Mouse (Mus musculus) midbrain, embryonic 11.5 days (tissue): Measurements from ENCODE around the gene Veph1. TPM values are rescaled to one million over a fixed set of nuclear protein-coding genes. Genes with fewer than 3 reads are reported as not detected.

ENCODE experiments used
- ATAC-seq: fragments of 200-750 bp; cut with Nextera tagmentation; 2 replicates; pipeline ENCODE4 v1.8.0; 2017; ENCODE audit warnings: moderate TSS enrichment, moderate library complexity; ENCODE audit not compliant: low FRiP score
- DNase-seq: peaks from one replicate; pipeline ENCODE4 v3.0.0; 2015; ENCODE audit warnings: low spot score; ENCODE audit errors: missing footprints
- H3K27ac ChIP-seq: fragments of 300-500 bp; sonication (generic); 2 replicates; pipeline ENCODE4 v1.5.1; 2014; ENCODE audit warnings: low read depth, low read length
- H3K27me3 ChIP-seq: fragments of 300-500 bp; sonication (generic); 2 replicates; pipeline ENCODE4 v1.6.1; 2014; ENCODE audit warnings: mild to moderate bottlenecking, low read length, moderate library complexity, mixed read lengths; ENCODE audit not compliant: control insufficient read depth, insufficient read depth
- H3K36me3 ChIP-seq: fragments of 300-500 bp; sonication (generic); 2 replicates; pipeline ENCODE4 v1.6.1; 2014; ENCODE audit warnings: mild to moderate bottlenecking, low read length, moderate library complexity, mixed read lengths; ENCODE audit not compliant: control insufficient read depth, insufficient read depth
- H3K4me1 ChIP-seq: fragments of 300-500 bp; sonication (generic); 2 replicates; pipeline ENCODE4 v1.6.1; 2014; ENCODE audit warnings: low read length; ENCODE audit not compliant: control insufficient read depth, insufficient read depth
- H3K4me2 ChIP-seq: fragments of 300-500 bp; sonication (generic); 2 replicates; pipeline ENCODE4 v1.6.1; 2014; ENCODE audit warnings: mild to moderate bottlenecking, moderate library complexity
- H3K4me3 ChIP-seq: fragments of 300-500 bp; sonication (generic); 2 replicates; pipeline ENCODE4 v1.5.1; 2014; ENCODE audit warnings: low read depth, low read length
- H3K9ac ChIP-seq: fragments of 300-500 bp; sonication (generic); 2 replicates; pipeline ENCODE4 v1.6.1; 2014; ENCODE audit warnings: low read length
- H3K9me3 ChIP-seq: fragments of 300-500 bp; sonication (generic); 2 replicates; pipeline ENCODE4 v1.6.1; 2016; ENCODE audit warnings: low read length; ENCODE audit not compliant: control insufficient read depth
- WGBS: fragments of 180-500 bp; shearing (Covaris S2); extraction: QIAGEN DNeasy Blood & Tissue Kit; methylation state at CpG from one replicate; pipeline ENCODE4 v1.1.7; 2014; 5-methylcytosine and 5-hydroxymethylcytosine counted together
- polyA plus RNA-seq: library from polyadenylated mRNA; unstranded; fragments of >200 nt; fragmentation: Nextera tagmentation; extraction: Ambion mirVana; gene quantifications from 2 replicates; pipeline ENCODE4 v1.2.1, GENCODE M21; 2014

Gene Veph1
- polyA plus RNA-seq, 1 experiment from 2014 or later, result 16.1 TPM

DNA sequence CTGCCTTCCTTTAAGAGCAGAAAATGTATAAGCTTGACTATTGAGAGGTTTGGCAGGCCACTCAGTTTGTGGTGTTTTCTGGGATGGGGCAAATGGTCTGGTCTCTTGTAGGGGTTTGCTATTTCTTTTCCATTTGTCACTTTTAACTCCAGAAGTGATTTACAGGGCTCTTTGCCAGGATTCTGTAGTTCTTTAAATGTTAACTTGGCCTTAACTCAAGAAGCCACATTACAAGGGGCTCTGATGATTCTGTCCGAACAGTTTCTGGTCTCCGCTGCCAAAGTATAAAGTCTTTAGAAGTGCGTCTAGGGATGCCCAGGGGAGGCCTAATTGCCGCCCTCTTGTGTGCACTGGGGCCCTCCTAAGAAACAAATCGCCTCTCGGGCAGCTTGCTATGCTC, 134.0 kb downstream of the Veph1 start:
- no peaks in the 10 kb centered on the region for H3K36me3 ChIP-seq
- no peak overlapping the region for H3K9ac ChIP-seq
- WGBS, result 85% methylated on average over 6 of the region's 6 CpGs
- H3K9me3 ChIP-seq, result no peaks in the 10 kb centered on the region
- H3K4me1 ChIP-seq, result no peaks in the 10 kb centered on the region
- no peak overlapping the region for H3K4me3 ChIP-seq
- DNase-seq (no peak), ATAC-seq (no peak)
- H3K27me3 ChIP-seq, result no peaks in the 10 kb centered on the region
- H3K4me2 ChIP-seq, result no peak overlapping the region
- H3K27ac ChIP-seq, result no peak overlapping the region

DNA sequence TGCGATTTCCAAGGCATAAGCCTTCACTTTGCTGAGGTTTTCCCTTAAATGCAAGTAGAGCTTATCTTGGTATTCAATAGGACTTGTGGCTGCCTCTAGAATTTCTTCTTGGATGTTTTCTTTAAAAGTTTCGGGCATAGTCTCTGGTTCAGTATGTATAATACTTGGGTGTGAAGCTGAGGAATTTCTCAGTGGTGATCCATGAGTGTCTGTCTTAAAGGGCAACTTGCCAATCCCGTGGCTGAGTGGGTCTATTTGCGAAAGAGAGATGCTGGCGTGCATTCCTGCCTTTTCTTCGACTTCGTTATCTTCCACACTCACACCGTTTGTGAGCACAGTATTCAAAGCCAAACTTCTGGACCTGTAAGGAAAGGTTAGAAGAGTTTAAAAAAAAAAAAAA, 138.7 kb downstream of the Veph1 start:
- Histone ChIP-seq H3K27me3 (no peaks in the 10 kb centered on the region), H3K27ac (no peak overlapping the region), H3K4me3 (no peak overlapping the region), H3K9me3 (no peaks in the 10 kb centered on the region), H3K36me3 (no peaks in the 10 kb centered on the region), H3K4me1 (no peaks in the 10 kb centered on the region), H3K4me2 (no peak overlapping the region), H3K9ac (no peak overlapping the region)
- no peak for ATAC-seq
- 87% methylated on average over 8 of the region's 8 CpGs for WGBS
- DNase-seq, result no peak

DNA sequence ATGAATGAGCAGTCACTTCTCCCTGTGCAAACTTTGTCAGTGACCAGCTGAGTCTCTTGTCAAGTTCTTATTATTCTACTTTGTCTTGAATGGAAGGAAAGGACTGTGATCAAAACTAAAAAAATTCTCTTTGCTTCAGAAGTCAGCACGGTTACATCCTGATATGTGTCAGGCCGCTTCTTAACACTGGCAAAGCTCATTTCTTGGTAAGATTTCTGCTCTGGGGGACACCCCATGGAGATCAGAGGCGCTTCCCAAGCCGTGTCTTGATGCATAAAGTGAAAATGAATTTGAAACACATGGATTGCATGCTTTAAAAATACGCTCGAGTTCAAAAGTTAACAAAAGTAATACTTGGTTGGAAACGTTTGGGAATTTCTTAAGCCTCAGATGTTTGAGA, 159.0 kb downstream of the Veph1 start:
- no peak for DNase-seq
- H3K4me1 ChIP-seq, result 0 out of 2 replicates have a peak, but pooled peaks cover 4% of the 10 kb centered on the region
- no peak overlapping the region for H3K4me3 ChIP-seq
- no peaks in the 10 kb centered on the region for H3K9me3 ChIP-seq
- no peaks in the 10 kb centered on the region for H3K27me3 ChIP-seq
- ATAC-seq, result no peak
- H3K4me2 ChIP-seq, result no peak overlapping the region
- no peak overlapping the region for H3K27ac ChIP-seq
- H3K9ac ChIP-seq, result no peak overlapping the region
- no peaks in the 10 kb centered on the region for H3K36me3 ChIP-seq
- WGBS, result 70% methylated on average over 7 of the region's 7 CpGs

DNA sequence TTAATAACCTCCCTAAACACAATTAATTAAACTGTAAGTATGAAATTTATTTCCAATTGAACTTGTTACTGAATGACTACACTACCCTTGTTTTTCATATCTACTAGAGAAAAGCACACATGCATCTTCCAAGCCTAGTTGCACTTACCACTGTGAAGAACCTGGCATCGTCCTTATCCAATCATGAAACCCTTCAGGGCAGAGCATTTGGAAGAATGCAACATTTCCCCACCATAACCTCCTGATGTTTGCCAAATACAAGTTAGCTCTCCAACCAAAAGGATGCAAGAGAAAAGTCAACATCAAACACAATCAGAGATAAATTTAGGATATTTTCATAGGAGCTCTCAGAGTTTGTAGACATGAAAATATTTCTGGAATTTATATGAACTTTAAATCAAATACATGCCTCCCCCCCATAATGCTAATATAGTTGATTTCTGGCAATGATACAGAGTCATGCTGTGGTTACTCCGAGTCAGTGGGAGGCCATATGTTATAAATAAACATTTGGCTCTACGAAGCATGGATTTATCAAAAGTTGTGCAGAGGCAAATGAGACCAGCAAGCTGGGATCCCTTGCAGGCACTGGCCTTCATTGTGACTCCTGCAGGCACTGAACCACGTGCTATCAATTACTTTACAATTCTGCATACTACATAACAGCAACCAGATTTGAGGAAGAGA, 165.2 kb downstream of the Veph1 start:
- Histone ChIP-seq H3K27ac (no peak overlapping the region), H3K9me3 (no peaks in the 10 kb centered on the region), H3K9ac (no peak overlapping the region), H3K36me3 (no peaks in the 10 kb centered on the region), H3K27me3 (no peaks in the 10 kb centered on the region), H3K4me1 (0 out of 2 replicates have a peak, but pooled peaks cover 4% of the 10 kb centered on the region), H3K4me3 (no peak overlapping the region), H3K4me2 (no peak overlapping the region)
- DNase-seq, result no peak
- 69% methylated on average over 4 of the region's 4 CpGs for WGBS
- ATAC-seq, result no peak

DNA sequence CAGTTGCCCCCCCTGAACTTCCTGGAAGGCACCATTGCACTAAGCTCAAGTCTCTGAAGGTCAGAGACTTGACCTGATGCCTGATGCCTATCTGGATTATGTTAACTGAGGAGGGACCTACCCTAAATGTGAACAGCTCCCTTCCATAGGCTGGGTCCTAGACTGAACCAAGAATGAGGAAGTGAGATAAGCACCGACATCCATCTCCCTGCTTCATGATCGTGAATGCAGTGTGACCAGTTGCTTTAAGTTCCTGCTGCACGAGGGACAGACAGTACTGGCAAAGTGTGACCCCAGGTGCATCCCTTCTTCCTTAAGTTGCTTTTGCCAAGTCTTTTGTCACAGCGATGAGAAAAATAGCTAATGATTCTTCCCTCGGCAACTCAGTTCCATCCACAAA, 166.9 kb downstream of the Veph1 start:
- ATAC-seq (no peak), DNase-seq (no peak)
- no peaks in the 10 kb centered on the region for H3K27me3 ChIP-seq
- H3K4me3 ChIP-seq, result no peak overlapping the region
- H3K27ac ChIP-seq, result no peak overlapping the region
- no peak overlapping the region for H3K4me2 ChIP-seq
- WGBS, result 83% methylated on average over 5 of the region's 5 CpGs
- H3K9me3 ChIP-seq, result no peaks in the 10 kb centered on the region
- no peaks in the 10 kb centered on the region for H3K4me1 ChIP-seq
- no peaks in the 10 kb centered on the region for H3K36me3 ChIP-seq
- no peak overlapping the region for H3K9ac ChIP-seq

DNA sequence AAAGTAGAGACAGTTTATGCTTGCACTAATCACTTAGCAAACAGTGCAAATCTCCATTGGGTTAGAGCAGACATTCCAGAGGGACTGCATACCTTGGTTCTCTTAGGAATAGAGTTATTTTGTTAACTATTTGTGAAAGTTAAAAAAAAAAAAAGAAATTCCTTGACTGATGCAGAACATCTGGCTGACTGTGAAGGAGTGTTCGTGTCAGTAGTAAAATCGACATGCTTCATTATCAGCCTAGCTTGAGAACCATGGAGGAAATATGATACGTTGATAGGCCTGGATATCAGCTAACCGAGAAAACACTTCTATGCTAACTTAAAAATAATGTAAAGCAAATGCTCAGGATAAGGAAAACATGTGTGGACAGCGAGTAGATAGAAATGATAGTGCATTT, 191.1 kb downstream of the Veph1 start:
- H3K4me1 ChIP-seq, result no peaks in the 10 kb centered on the region
- no peaks in the 10 kb centered on the region for H3K27me3 ChIP-seq
- H3K27ac ChIP-seq, result no peak overlapping the region
- H3K36me3 ChIP-seq, result no peaks in the 10 kb centered on the region
- no peak overlapping the region for H3K9ac ChIP-seq
- WGBS, result 73% methylated on average over 5 of the region's 5 CpGs
- no peak for DNase-seq
- no peaks in the 10 kb centered on the region for H3K9me3 ChIP-seq
- no peak overlapping the region for H3K4me3 ChIP-seq
- H3K4me2 ChIP-seq, result no peak overlapping the region
- no peak for ATAC-seq

DNA sequence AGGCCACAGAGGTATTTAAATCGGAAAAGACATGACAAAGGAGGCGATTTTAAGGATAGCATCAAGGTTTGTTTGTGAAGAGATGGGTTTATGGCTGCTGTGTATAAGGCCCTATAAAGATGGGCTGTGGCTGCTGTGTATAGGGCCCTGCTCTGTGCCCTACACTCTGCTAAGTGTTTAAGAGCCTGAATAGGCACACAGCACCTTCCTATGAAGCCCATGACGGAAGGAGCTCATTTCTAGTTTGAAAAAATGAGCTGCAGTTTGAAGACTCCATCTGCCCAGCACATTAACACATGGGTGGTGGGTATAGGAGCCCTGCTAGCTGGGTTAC, 194.1 kb downstream of the Veph1 start:
- Histone ChIP-seq H3K27ac (peak overlapping the region; percentile 50), H3K4me2 (no peak overlapping the region), H3K27me3 (no peaks in the 10 kb centered on the region), H3K9me3 (no peaks in the 10 kb centered on the region), H3K4me1 (no peaks in the 10 kb centered on the region), H3K4me3 (no peak overlapping the region), H3K9ac (no peak overlapping the region), H3K36me3 (no peaks in the 10 kb centered on the region)
- 82% methylated on average over 3 of the region's 3 CpGs for WGBS
- DNase-seq (no peak), ATAC-seq (peak; percentile 30; the same call in 1 of the 2 replicates)

DNA sequence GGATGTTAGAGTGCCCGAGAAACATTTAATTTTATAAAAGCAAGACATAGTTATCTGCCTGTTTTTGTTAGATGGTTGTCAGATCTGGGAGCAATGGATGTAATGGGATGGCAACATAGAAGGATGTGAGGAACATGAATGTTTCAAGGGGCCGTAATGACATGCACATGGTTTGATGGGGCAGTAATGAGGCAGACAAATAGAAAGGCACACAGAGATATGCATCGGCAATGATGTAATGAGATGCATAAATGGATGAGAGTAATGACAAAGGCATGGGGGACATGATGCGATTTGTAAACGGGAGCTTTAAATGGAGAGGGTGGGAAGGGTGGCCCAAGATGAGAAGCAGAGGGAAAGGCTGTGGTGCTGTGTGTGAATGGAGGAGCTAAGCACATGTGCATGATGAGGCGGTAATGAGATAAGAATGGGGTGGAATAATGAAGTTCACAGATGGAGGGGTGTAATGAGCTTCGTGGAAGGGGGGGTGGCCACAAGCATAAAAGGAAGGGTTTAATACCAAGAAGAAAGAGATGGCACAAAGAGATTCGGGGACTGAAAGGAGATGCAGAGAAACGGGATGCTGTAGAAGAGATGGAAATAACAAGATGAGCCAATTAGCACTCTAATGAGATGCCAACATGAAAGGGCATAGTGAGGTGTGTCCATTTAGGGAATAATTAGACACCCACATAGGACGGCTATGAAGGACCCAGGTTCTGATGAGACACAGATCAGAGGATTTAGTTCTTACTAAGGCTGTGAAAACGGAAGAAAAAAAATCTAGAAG, 194.6 kb downstream of the Veph1 start:
- Histone ChIP-seq H3K27ac (peak overlapping the region; percentile 50), H3K4me1 (no peaks in the 10 kb centered on the region), H3K27me3 (no peaks in the 10 kb centered on the region), H3K4me2 (no peak overlapping the region), H3K4me3 (no peak overlapping the region), H3K9me3 (no peaks in the 10 kb centered on the region), H3K9ac (no peak overlapping the region), H3K36me3 (no peaks in the 10 kb centered on the region)
- 66% methylated on average over 11 of the region's 11 CpGs for WGBS
- peak; percentile 90 for ATAC-seq
- DNase-seq, result no peak

DNA sequence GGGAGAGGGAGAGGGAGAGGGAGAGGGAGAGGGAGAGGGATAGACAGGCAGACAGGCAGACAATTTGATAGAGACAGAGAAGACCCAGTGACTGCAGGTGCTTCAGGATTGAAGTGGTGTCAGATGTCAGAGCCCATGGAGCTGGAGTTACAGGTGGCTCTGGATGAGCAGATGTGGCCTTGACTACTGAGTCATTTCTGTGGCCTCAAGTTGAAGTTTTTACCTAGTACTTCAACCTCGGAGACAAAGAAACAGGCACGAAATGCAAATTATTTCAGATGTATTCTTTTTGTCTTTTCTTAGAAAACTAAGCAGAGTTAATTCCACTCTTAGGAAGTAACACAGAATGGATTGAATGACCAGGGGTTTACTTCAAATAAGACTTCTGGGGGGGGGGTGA, 195.6 kb downstream of the Veph1 start:
- H3K4me2 ChIP-seq, result no peak overlapping the region
- DNase-seq (no peak), ATAC-seq (no peak)
- H3K9ac ChIP-seq, result no peak overlapping the region
- no peaks in the 10 kb centered on the region for H3K4me1 ChIP-seq
- H3K9me3 ChIP-seq, result no peaks in the 10 kb centered on the region
- no peak overlapping the region for H3K4me3 ChIP-seq
- no peaks in the 10 kb centered on the region for H3K36me3 ChIP-seq
- no peak overlapping the region for H3K27ac ChIP-seq
- whole genome bisulfite sequencing, result 83% methylated on average over 2 of the region's 2 CpGs
- no peaks in the 10 kb centered on the region for H3K27me3 ChIP-seq
